Mouse (Mus musculus) hindbrain, embryonic 13.5 days (tissue): Measurements from ENCODE around the gene Utrn. TPM values are rescaled to one million over a fixed set of nuclear protein-coding genes. Genes with fewer than 3 reads are reported as not detected.

ENCODE experiments used
- ATAC-seq: fragments of 200-750 bp; cut with Nextera tagmentation; 2 replicates; pipeline ENCODE4 v1.8.0; 2017; ENCODE audit warnings: moderate TSS enrichment; ENCODE audit not compliant: low FRiP score
- H3K27ac ChIP-seq: fragments of 300-500 bp; sonication (generic); 2 replicates; pipeline ENCODE4 v1.5.1; 2015; ENCODE audit warnings: inconsistent platforms, mild to moderate bottlenecking, moderate library complexity
- H3K27me3 ChIP-seq: fragments of 300-500 bp; sonication (generic); 2 replicates; pipeline ENCODE4 v1.6.1; 2015; ENCODE audit warnings: mild to moderate bottlenecking, inconsistent platforms
- H3K36me3 ChIP-seq: fragments of 300-500 bp; sonication (generic); 2 replicates; pipeline ENCODE4 v1.6.1; 2015; ENCODE audit warnings: mild to moderate bottlenecking, inconsistent platforms
- H3K4me1 ChIP-seq: fragments of 300-500 bp; sonication (generic); replicated peaks from 2 replicates; pipeline ENCODE4 v1.6.1; 2015; ENCODE audit warnings: inconsistent platforms
- H3K4me2 ChIP-seq: fragments of 300-500 bp; sonication (generic); 2 replicates; pipeline ENCODE4 v1.6.1; 2015; ENCODE audit warnings: inconsistent platforms, mild to moderate bottlenecking, moderate library complexity
- H3K4me3 ChIP-seq: fragments of 300-500 bp; sonication (generic); 2 replicates; pipeline ENCODE4 v1.5.1; 2015; ENCODE audit warnings: mild to moderate bottlenecking, inconsistent platforms
- H3K9ac ChIP-seq: fragments of 300-500 bp; sonication (generic); 2 replicates; pipeline ENCODE4 v1.6.1; 2015; ENCODE audit warnings: mild to moderate bottlenecking, inconsistent platforms
- H3K9me3 ChIP-seq: fragments of 300-500 bp; sonication (generic); 2 replicates; pipeline ENCODE4 v1.6.1; 2016; ENCODE audit warnings: inconsistent platforms
- WGBS: fragments of 180-500 bp; shearing (Covaris S2); methylation state at CpG from one replicate; pipeline ENCODE4 v1.1.7; 2015; 5-methylcytosine and 5-hydroxymethylcytosine counted together
- polyA plus RNA-seq: library from polyadenylated mRNA; unstranded; fragments of >200 nt; fragmentation: Nextera tagmentation; extraction: Ambion mirVana; gene quantifications from 2 replicates; pipeline ENCODE4 v1.2.1, GENCODE M21; 2015

Utrn gene
- polyA plus RNA-seq, 1 experiment from 2014 or later: 31.4 TPM

DNA sequence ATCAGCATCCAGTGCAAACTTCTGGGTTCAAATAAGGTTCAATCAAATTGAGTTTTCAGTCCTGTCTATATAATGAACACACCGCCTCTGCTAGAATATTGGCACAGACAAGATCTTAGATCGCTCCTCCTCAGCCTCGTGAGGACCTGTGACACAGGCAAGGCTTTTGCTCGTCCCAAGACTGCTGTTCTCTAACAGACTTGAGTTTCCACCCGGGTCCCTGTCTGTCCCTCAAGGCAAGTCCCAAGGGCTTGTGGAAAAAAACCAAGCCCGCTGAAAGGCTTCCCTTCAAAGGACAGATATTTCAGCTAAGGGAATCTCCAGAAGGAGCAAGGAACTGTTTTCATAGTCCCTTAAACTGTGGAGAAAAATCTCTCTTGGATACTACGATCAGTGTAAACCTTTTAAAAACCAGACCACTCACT, 16.0 kb downstream of the Utrn start:
- Histone ChIP-seq H3K4me2 (no peak overlapping the region), H3K27ac (no peak overlapping the region), H3K9ac (no peak overlapping the region), H3K36me3 (no peaks in the 10 kb centered on the region), H3K27me3 (no peaks in the 10 kb centered on the region), H3K4me3 (no peak overlapping the region), H3K9me3 (no peaks in the 10 kb centered on the region), H3K4me1 (0 out of 2 replicates have a peak, but pooled peaks cover 3% of the 10 kb centered on the region)
- ATAC-seq: no peak
- 76% methylated on average over 7 of the region's 7 CpGs for WGBS

DNA sequence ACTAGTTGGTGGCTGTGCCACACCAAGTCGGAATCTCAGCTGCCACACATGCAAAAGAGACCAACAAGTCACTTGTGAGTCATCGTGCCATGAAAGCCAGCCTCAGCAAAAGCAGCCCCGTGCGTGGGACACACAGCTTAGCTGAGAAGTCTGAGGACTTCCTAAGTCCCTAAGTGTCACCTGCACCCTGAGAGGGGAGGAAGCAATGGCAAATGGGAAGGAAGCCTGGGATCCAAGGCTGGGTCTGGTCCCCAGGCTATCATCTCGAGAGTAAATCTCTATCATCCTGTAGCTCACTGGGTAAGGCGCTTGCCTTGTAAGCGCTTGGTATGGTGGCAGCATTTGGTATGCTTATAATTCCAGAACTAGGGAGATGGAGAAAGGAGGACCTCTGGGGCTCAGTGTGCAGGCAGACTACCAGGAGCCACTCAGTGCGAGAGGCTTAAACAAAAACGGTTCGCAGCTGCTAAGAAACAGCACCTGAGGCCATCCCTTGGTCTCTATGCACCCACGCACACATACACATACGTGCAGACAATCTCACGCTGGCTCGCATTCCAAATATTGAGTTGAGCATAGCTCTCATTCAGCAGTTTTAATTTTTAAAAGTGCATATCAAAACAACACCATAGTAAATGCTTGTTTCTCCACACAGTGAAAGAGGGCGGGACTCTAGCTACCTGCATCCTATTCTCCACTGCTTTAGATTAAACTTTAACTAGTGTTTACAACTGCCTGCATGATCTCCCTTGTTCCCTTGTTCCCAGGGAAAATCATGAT, 16.6 kb downstream of the Utrn start:
- Histone ChIP-seq H3K4me3 (no peak overlapping the region), H3K27me3 (no peaks in the 10 kb centered on the region), H3K36me3 (no peaks in the 10 kb centered on the region), H3K4me2 (no peak overlapping the region), H3K9ac (no peak overlapping the region), H3K4me1 (0 out of 2 replicates have a peak, but pooled peaks cover 3% of the 10 kb centered on the region), H3K9me3 (no peaks in the 10 kb centered on the region), H3K27ac (no peak overlapping the region)
- no peak for ATAC-seq
- 84% methylated on average over 15 of the region's 15 CpGs for WGBS

DNA sequence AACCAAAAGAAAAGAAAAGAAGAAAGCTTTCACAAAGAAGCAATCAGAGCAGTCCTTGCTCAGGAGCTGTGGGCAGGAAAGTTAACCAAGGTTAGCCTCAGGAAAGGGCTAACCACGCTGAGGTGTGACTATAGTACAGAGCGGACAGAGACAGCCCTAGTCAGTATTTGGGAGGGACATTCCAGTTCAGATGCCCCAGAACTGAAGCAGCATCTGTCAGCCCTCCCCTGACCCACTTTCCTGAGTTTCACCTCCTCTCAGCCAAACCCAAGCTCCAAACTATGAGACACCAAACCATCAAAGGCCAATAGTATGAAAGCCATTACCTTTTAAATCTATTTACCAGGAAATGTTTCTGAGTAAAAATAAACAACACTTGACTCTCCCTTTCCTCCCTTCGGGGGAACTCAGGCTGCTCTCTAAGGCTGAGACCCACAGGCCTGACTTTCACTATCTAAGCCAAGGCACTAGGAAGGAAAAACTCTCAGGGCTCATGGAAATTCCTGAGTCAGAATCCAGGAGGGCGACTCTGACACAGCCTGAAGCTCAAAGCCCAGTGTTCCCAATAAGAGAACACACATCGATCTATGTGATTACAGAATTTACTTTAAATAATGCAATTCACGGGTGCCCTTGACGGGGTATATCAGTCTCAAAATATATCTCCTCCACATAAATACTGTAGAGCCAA, 18.2 kb downstream of the Utrn start:
- no peak for ATAC-seq
- Histone ChIP-seq H3K4me2 (no peak overlapping the region), H3K4me3 (no peak overlapping the region), H3K36me3 (no peaks in the 10 kb centered on the region), H3K9ac (no peak overlapping the region), H3K27me3 (no peaks in the 10 kb centered on the region), H3K27ac (no peak overlapping the region), H3K9me3 (no peaks in the 10 kb centered on the region), H3K4me1 (0 out of 2 replicates have a peak, but pooled peaks cover 3% of the 10 kb centered on the region)
- WGBS: 87% methylated on average over 7 of the region's 7 CpGs

DNA sequence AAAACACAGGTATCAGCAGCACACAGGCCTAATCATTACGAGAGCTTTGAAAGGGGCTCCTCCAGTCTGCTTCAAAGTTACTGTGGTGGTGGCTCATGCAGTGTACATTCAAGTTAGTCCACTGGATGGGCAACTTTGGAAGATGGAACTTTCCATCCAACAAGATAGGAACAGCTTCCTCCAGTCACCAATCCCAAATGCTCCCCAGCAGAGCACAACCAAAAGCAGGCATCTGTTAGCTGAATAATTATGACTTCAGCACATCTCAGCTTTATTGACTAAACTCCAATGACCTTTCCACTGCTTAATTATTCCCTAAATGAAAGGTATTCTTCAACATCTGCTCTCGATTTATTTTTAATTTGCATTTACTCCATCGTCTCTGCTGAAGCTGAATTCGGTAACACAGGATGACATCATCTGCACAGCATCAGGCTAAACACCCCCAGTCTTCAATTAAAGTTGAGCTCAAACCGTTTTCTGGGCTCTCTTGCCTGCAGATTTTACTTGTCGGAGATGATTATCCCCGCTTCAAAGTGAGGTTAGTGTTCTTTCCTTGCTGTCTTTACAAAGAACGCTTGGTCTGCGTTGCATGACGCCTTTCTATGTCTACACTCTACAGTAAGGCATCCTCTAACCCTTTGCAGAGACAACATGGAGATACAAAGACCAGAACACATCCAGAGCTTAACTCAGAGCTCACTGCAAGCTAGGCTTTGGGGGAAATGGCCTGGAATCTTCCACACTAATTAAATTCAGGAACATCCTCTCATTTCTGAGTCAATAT, 20.6 kb downstream of the Utrn start:
- Histone ChIP-seq H3K4me2 (no peak overlapping the region), H3K27ac (no peak overlapping the region), H3K4me3 (no peak overlapping the region), H3K36me3 (no peaks in the 10 kb centered on the region), H3K4me1 (0 out of 2 replicates have a peak, but pooled peaks cover 3% of the 10 kb centered on the region), H3K9ac (no peak overlapping the region), H3K27me3 (no peaks in the 10 kb centered on the region), H3K9me3 (no peaks in the 10 kb centered on the region)
- 76% methylated on average over 10 of the region's 10 CpGs for WGBS
- ATAC-seq: no peak

DNA sequence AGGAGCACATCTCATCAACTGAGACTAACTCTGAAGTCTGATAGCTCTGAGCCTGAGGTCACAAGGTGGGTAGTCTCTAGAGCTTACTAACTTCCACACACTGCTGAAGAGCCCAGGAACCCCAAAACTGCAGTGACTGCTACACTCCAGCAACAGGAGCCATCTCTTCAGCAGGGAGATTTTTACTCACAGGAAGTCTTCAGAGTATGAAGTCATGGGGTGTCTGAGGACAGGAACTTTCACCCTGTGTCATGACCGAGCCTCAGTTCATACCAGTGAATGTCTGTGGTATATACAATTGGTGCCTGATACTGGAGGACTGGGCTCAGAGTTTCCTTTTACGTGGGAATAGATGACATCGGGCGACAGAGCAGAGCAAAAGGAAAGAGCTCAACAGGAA, 26.6 kb downstream of the Utrn start:
- ATAC-seq: no peak
- H3K27me3 ChIP-seq: no peaks in the 10 kb centered on the region
- 86% methylated on average over 4 of the region's 4 CpGs for WGBS

DNA sequence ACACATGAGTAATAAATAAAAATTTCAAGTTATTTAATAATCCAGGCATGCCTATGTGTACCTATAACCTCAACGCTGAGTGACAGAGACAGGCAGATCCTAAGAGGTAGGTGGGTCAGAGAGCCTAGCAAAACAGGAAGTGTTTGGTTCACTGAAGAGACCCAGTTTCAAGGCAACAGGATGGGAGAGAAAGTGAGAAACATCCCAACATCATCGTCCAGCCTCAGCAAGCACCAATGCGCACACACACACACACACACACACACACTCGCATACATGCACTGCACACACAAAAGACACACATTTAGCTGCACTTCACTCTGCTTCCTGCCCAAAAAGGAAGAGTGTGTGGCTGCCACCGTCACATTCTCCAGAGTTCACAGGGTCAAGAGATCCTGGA, 27.7 kb downstream of the Utrn start:
- 0 out of 2 replicates have a peak, but pooled peaks have one; percentile 49 for ATAC-seq
- Histone ChIP-seq H3K4me1 (no peaks in the 10 kb centered on the region), H3K4me2 (no peak overlapping the region), H3K27ac (no peak overlapping the region), H3K27me3 (no peaks in the 10 kb centered on the region), H3K9ac (no peak overlapping the region), H3K4me3 (no peak overlapping the region), H3K36me3 (no peaks in the 10 kb centered on the region), H3K9me3 (no peaks in the 10 kb centered on the region)
- 74% methylated on average over 5 of the region's 5 CpGs for WGBS

More for the DNA sequence above, 26.6 kb downstream of the Utrn start:
- H3K4me3 ChIP-seq: no peak overlapping the region
- no peaks in the 10 kb centered on the region for H3K4me1 ChIP-seq
- H3K27ac ChIP-seq: no peak overlapping the region
- H3K4me2 ChIP-seq: no peak overlapping the region
- H3K36me3 ChIP-seq: no peaks in the 10 kb centered on the region
- no peak overlapping the region for H3K9ac ChIP-seq
- H3K9me3 ChIP-seq: no peaks in the 10 kb centered on the region

DNA sequence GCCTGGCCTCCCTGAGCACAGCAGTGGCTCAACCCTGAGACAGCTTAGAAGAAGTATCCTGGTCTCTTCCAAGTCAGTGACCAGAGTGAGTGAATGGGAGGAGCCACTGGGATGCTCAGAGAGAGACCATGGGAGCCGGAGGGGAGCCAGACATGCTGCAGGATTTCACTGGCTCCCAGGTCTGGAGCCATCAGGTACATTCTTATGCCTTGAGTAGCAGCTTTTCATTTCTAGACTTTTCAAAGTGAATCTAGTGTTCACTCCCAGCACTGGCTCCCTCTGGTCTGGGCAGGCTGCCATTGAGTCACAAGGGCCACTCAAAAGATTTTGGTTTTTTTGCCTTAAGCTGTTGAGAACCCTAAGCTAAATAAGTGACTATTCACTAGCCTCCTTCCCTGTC, 31.5 kb downstream of the Utrn start:
- Histone ChIP-seq H3K36me3 (no peaks in the 10 kb centered on the region), H3K27ac (no peak overlapping the region), H3K4me1 (no peaks in the 10 kb centered on the region), H3K27me3 (no peaks in the 10 kb centered on the region), H3K4me3 (no peak overlapping the region), H3K4me2 (no peak overlapping the region), H3K9ac (no peak overlapping the region), H3K9me3 (no peaks in the 10 kb centered on the region)
- 92% methylated on average over 1 of the region's 1 CpGs for WGBS
- no peak for ATAC-seq

DNA sequence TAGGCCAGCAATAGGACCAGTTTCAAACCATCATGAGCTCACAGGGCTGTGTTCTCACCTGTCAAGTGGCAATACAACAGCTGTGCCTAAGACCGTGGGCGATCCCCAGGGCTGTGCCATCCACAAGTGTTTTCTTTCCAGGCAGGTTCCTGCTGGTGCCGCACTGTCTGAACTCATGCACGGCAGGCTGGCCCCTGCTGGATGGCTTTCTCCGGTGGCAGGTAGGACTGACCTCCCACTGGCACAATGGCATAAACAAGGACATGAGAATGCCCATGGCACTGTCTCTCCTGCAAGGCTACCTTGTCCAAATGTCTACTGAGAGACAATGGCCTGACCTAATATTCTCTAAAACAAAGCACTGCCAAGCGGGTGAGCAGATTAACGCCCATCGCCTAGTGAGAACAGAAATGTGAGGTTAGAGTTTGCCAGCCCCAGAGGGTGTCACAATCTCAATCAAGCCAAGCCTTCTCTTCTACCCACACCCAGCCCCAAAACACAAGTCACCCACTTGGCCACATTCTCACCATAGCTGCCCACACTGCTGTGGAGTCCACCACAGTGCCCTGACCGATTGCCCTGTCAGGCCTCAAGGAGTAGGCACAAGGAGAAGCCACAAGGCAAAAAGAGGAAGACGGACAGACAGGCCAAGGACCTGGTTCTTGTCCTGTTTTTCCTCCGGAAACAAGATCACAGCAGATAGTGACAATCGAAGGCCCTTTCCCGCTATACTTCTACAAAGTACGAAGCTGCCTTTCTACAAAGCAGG, 32.9 kb downstream of the Utrn start:
- no peaks in the 10 kb centered on the region for H3K4me1 ChIP-seq
- WGBS: 90% methylated on average over 14 of the region's 14 CpGs
- no peak for ATAC-seq

DNA sequence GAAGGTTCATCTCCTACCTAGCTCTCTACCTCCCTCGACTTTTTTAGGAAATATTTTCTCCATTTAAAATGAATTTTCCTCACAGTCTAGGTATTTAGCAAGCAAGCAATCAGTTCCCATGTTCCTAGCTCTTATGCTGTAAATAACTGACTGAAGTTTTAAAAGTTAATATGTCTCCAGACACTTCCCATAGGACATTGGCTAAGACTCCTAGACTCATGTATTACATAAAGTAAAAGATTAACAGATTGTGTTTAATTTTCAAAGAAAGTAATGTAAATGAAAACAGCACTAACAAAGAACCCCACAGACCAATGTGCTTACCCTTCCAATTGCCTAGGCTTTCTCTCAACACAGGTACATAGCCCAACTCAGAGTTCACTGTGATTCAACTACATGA, 35.0 kb downstream of the Utrn start:
- no peak overlapping the region for H3K9ac ChIP-seq
- no peak for ATAC-seq
- 88% methylated on average over 1 of the region's 1 CpGs for WGBS
- H3K4me1 ChIP-seq: no peaks in the 10 kb centered on the region
- H3K4me3 ChIP-seq: no peak overlapping the region
- H3K27me3 ChIP-seq: no peaks in the 10 kb centered on the region
- H3K4me2 ChIP-seq: no peak overlapping the region
- H3K36me3 ChIP-seq: no peaks in the 10 kb centered on the region
- no peaks in the 10 kb centered on the region for H3K9me3 ChIP-seq
- no peak overlapping the region for H3K27ac ChIP-seq

More for the DNA sequence above, 32.9 kb downstream of the Utrn start:
- Histone ChIP-seq H3K4me2 (no peak overlapping the region), H3K27me3 (no peaks in the 10 kb centered on the region), H3K36me3 (no peaks in the 10 kb centered on the region), H3K9ac (no peak overlapping the region), H3K27ac (no peak overlapping the region), H3K9me3 (no peaks in the 10 kb centered on the region), H3K4me3 (no peak overlapping the region)

DNA sequence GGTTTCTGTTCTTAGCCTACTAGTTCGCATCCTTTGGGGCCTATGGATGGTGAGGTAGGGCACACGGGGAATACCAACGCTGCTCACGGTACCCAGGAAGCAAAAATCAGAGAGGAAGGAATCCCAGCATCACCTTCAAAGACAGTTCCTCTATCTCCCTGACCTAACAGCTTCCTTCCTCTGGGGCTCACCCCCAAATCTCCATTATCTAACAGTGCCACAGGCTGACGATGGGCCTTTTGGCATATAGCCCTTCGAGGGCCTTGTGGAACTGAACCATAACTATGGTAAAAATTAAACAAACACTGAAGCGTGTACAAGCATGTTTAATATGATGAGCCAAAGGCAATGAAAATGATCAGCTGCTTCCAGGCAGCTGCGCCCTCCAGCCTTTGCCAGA, 37.0 kb downstream of the Utrn start:
- H3K4me2 ChIP-seq: no peak overlapping the region
- H3K27me3 ChIP-seq: no peaks in the 10 kb centered on the region
- H3K9me3 ChIP-seq: no peaks in the 10 kb centered on the region
- no peaks in the 10 kb centered on the region for H3K4me1 ChIP-seq
- no peak for ATAC-seq
- H3K36me3 ChIP-seq: no peaks in the 10 kb centered on the region
- WGBS: 88% methylated on average over 8 of the region's 8 CpGs
- no peak overlapping the region for H3K4me3 ChIP-seq
- no peak overlapping the region for H3K9ac ChIP-seq
- H3K27ac ChIP-seq: no peak overlapping the region

DNA sequence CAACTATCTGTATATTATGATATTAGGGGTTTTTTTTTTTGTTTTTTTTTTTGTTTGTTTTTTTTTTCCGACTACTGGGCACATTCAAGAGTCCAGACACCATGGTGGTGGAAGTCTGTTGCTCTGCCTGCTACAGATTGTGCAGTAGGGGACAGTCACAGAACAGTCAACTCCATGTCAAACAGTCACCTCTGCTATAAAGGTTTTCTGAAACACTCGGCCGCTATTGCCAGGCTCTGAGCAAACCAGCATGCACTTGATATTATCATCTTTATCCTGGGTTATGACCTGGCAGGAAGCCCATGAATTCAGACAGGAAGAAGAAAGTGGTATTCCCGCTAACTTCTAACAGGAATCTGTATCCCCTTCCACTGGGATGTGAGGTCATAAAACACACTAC, 41.4 kb downstream of the Utrn start:
- Histone ChIP-seq H3K27me3 (no peaks in the 10 kb centered on the region), H3K4me3 (no peak overlapping the region), H3K27ac (no peak overlapping the region), H3K9ac (no peak overlapping the region), H3K9me3 (no peaks in the 10 kb centered on the region), H3K4me2 (no peak overlapping the region), H3K4me1 (no peaks in the 10 kb centered on the region), H3K36me3 (no peaks in the 10 kb centered on the region)
- 79% methylated on average over 4 of the region's 4 CpGs for WGBS
- ATAC-seq: no peak

DNA sequence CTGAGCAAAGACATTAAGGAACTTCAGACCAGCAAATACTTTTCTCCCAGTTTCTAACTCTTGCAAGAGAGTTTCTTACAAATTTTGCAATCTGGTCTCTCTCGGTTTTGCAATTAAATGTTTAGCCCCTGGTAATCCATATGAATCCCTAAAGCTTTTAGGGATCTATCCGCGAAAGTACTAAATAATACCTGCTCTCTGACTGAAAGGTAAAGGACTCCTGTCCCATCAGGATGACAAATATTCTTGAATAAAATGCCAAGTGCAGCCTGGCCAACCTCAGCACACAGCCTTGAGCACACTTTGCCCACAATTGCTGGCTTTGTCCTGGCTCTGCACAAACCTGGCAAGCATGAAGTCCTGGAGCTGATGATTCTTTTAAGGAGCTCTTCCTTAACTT, 41.9 kb downstream of the Utrn start:
- ATAC-seq: no peak
- Histone ChIP-seq H3K4me3 (no peak overlapping the region), H3K36me3 (no peaks in the 10 kb centered on the region), H3K9me3 (no peaks in the 10 kb centered on the region), H3K4me1 (no peaks in the 10 kb centered on the region), H3K27me3 (no peaks in the 10 kb centered on the region), H3K27ac (no peak overlapping the region), H3K4me2 (no peak overlapping the region), H3K9ac (no peak overlapping the region)
- 84% methylated on average over 3 of the region's 3 CpGs for WGBS
